Mouse (Mus musculus): ENCODE results near the gene Asgr1.

DNA sequence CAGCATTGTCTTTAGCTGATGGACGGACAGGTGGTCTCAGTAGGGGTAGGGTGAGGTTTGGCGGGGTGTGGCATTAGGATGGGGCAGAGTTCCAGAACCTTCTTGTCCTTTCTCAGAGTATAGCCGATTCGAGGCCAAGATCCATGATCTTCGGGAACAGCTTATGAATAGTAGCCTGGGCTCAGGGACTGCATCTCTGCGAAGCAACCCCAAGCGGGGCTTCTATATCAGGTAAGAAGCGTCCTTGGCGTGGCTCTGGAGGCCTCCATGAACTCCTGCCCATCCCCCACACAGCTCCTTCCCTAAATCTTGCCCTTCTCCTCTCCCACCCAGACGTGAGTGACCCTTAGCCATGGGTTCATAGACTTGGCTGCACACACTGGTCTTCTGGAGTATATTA, 14.3 kb upstream of the Asgr1 start:
- TF ChIP-seq CTCF (IDR thresholded peaks at IDR 0.05; ENCODE audit: low read depth) (no peak), EP300 (IDR thresholded peaks at IDR 0.05; ENCODE audit: low read depth) (no peak)
